Mouse (Mus musculus) erythroblast, adult 5-6 weeks (primary cell): ENCODE data around the gene Nrd1. TPM values are rescaled to one million over a fixed set of nuclear protein-coding genes. Genes with fewer than 3 reads are reported as not detected.

Experiments
- ATAC-seq: replicated peaks from 2 replicates; pipeline ENCODE4 v1.8.0; 2016; ENCODE audit warnings: moderate number of reproducible peaks, mild to moderate bottlenecking, moderate TSS enrichment, inconsistent platforms; ENCODE audit not compliant: poor library complexity, low FRiP score, severe bottlenecking
- total RNA-seq, 2 experiments: library from RNA; stranded (forward) in 1 of 2; stranded (reverse) in 1 of 2; fragments of 150-400 nt in 1 of 2; fragments of 200-764, 138-1000 nt in 1 of 2; gene quantifications; 2 replicates each; pipeline versions ENCODE4 v1.2.3 to v1.2.4; 2015 to 2017; ENCODE audit warnings: low replicate concordance in 2 of 2

Gene Nrd1
- total RNA-seq (2015; ENCODE audit: low replicate concordance): 178 and 182 TPM in 2 replicates
- 191 and 203 TPM in 2 replicates for total RNA-seq (2017; ENCODE audit: low replicate concordance)

DNA sequence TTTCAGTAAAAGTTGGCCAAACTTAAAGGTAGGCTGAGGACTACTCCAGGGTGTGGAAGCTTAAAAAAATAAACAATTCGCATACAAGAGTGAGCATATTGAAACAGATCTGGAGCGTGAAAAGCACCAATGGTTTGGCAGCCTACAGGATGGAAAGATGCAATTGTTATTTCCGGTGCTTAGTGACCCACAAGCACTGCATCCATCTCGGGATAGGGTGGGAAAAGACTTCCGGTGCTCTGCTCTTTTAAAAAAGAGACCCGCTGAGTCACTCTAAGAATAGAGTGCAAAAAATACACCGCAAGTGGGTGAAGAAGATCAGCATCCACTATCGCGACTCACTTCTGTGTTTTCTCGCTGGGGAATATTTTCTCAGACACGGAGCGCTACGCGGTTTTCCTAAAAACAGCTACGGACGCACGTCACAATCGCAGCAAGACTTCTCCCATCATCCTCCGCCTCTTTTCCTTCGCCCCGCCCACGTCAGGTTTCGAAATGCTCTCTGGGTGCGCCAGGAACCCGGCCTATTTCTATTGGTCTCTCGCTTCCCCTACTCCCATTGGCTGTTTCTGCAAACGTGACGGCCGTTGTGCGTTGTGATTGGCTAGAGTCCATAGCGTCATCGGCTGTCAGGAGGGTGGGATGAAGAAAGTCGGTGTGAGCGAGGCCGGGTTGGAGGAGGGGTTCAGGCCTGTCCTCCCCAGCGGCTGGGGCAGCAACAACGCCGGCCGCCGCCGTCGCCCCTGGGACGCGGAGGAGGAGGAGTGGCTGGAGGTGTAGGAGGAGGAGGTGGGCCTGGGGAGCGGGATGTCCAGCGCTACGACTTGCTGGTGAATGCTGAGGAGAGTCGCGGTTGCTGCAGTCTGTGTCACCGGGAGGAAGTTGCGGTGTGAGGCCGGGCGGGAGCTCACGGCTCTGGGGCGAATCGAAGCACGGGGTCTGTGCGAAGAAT is at the start of gene Nrd1:
Nrd1 (plus strand) TSS at position 657 of the 952 bp plus-strand sequence.
- ATAC-seq: peak; percentile 97

DNA sequence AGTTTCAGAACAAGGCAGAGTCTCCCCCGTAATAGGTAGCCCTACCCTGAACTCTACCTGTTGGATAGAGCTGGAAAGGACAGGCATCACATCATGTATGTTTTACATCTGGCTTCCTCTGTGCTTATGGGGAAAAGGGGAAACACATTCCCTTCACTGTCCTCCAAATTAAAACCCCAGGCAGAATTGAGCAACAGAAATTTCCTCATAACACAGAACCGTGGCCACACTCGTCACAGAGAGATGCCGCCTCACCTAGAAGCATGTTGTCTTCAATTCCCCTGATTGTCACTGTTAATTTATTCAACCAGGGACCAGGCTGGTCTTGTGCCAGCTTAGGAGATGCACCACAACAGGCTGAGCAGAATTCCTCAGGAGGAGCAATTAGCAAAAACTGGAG is 48.8 kb upstream of the Nrd1 start:
- ATAC-seq: no peak

DNA sequence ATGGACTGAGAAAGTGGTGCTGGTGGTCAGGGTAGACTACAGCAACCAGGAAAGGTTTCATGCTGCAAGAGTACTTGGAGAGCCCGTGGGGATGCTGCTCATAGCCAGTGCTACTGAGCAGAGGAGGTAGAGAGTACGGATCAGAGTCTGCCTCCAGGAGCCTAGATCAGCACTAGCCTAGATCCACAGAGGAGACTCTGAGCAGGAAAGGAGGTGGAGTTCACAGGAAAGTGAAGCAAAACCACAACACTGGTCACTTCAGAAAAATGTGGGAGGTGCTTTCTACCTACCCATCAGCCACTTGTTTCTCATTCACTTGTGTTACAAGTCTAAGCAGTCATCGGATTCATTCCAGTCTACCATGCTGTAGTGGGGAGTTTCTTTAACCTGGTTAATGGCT is 40.8 kb upstream of the Nrd1 start:
- peak; percentile 49 for ATAC-seq

DNA sequence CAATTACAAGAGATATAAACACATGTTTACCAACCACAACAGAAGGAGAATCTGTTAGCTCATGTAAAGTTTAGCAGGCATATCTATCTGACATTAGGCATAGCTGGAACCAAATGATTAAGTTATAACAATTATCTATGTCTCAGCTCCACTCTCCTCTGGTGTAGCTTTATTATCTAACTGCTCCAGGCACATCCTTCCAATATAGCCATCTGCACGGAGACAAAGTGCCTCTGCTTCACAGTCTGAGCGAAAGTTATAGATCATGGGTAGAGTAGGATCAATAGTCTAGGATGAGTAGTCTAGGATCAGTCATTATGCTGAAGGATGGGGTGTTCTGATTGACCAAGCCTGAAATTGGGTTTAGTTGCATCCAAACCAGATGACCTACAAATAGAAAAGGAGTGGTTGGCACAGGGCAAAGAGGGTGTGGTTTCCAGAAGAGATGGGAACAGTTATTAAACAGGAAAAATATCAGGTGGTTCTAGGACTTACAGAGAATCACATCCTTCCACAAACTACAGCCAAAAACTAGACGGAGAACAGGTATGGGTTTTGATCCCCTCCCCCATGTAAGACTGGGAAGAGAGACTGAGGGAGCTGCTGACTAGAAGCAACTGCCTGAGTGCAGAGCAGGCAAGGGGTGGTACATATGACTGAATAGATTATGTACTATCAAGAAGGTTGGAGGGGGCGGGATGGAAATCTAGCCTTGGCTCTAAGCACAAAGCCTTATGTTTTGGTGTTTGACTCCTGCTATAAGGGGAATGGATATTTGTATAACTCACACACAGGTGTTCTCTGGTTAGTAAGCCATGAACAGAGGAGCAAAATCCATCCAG is 39.6 kb upstream of the Nrd1 start:
- peak; percentile 91 for ATAC-seq

- no peak for ATAC-seq
Observed at GRCm38 (mm10) chr4:108963017-108963416, 37.4 kb upstream of the Nrd1 start.

- no peak for ATAC-seq
Observed at GRCm38 (mm10) chr4:108969517-108969916, 30.9 kb upstream of the Nrd1 start.

DNA sequence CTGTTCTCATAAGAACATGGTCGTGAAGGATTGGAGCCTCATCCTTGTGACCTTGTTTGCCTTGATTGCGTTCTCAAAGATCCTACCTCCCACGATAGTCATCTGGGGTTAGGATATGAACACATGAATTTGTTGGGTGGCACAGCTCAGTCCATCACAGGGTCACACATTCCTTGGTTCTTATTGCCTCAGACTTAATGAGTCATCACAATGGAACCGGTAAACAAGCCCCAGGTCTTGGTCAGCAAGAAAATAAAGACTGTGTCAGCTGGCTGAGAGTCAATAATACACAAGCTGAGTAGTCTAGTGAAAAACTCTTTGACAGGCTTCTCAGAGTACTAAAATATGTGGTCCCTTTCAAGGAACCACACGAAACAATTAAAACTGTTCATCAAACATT is 29.4 kb upstream of the Nrd1 start:
- no peak for ATAC-seq

DNA sequence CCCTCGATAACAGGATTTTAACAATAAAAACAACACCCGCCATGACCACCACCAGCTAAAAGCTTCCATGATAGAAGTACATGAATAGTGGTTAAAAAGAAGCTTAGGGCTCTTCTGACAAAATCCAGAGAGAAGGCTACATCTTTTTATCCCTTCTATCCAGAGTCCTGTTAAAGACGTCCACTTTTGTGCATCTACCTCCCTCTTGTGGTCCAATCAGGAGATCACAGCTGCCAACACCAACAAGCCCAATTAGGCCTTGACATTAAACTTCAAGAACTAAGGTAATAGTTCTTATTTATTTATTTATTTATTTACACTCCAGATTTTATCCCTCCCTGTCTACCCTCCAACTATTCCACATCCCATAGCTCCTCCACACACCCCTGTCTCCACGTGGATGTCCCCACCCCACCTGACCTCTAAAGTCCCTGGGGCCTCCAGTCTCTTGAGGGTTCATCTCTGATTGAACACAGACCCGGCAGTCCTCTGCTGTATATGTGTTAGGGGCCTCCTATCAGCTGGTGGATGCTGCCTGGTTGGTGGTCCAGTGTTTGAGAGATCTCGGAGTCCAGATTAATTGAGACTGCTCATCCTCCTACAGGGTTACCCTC is 23.9 kb upstream of the Nrd1 start:
- ATAC-seq: peak; percentile 92

- ATAC-seq: no peak
Observed at GRCm38 (mm10) chr4:108986833-108987472, 13.5 kb upstream of the Nrd1 start.

DNA sequence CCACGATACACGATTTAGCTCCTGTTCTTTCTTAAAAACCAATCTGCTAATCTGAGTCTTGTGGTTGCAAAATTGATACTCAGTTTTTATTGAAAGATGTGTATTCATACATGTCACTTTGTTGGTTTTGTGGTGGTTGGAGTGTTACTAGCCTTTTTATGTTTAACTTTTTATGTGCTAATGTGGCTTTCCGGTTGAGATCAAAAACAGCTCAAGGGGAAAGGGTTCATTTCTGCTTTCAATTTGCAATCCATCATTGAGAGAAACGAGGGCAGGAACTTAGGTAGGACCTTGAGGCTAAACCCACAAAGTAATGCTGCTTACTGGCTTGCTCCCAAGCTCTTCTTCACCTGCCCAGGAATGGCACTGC is 13.0 kb upstream of the Nrd1 start:
- ATAC-seq: no peak

DNA sequence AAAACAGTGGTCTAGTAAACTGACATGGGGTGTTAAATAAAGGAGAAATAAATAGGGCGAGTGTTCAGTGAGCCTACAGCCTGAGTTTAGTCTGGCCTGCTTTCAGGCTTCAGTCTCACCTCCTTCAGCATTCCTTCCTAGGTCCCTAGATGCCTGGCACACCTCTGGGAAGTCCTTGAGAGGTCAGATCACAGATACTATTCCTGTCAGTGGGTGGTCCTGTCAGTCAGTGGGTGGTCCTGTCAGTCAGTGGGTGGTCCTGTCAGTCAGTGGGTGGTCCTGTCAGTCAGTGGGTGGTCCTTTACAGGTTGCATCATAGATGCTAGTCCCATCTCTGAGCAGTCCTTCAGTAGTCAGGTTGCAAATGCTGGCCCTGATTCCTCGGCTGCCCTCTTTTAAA is 11.0 kb upstream of the Nrd1 start:
- no peak for ATAC-seq

DNA sequence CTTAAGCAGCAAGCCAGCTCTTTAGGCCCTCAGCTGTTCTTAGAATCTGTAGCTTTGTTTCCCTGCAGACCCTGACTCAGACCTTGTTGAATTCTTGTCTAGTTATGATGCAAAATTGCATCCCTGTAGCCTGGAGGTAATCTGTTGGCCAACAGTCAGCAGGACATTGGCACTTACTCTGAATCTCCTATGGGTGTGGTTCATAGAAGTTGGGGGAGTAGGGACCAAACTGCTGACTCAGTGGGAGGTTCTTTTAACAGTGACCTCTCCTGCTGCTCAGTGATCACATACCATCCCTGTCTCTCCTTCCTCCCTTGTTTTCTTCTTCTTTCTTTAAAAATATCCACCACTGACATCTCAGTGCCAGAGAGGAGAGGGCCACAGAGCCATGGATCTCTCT is 10.4 kb upstream of the Nrd1 start:
- ATAC-seq: peak; percentile 99

DNA sequence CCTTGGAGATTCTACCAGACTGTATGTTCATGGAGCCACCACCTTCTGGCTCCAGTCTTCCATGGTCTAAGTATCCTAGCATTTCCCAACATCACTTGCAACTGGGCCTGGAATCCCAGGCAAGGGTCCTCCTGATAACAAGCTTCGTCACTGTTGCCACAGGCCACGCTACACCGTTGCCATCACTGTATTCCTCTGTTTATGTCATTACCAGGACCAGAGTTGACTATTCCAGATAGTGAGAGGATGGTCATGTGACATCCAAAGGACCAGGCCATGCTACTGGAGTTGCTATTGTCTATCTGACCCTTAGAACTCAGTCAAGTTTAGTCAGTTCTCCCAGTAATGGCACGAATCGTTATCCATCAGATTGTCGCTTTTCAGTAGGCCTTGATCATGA is 9.9 kb upstream of the Nrd1 start:
- ATAC-seq: peak; percentile 35

GRCm38 (mm10) chr4:108991811-108992210 is 8.6 kb upstream of the Nrd1 start:
- ATAC-seq: no peak

DNA sequence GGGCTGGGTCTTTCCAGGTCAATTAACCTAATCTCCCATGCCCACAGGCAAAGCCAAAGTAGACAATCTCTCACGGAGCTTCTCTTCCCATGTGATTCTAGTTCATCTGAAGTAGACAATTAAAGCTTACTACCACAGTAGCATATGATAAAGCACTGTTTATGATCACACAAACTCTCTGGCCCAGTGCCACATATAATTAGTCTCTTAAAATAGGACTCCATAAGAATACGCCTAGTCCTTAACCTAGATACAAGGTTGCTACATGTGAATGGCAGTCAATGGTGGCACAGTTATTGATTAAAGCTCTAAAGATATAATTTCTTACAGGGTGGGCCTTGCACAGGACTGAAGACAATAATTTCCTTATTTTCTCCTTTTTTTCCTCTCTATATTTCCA is 7.5 kb upstream of the Nrd1 start:
- ATAC-seq: no peak

DNA sequence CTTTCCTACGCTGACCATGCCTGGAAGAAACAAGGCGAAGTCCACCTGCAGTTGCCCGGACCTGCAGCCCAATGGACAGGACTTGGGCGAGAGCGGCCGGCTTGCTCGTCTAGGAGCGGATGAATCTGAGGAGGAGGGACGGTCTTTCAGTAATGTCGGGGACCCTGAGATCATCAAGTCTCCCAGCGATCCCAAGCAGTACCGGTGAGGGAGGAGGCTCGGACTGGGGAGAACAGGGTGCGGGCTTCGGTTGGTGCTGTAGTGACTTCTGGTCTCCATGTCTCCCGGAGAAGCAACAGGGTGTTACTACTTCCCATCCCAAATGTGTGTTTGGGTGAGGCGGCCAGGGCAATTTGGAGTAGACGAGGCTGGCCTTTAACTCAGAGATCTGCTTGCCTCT is 506 bp downstream of the Nrd1 start:
- peak; percentile 56 for ATAC-seq

DNA sequence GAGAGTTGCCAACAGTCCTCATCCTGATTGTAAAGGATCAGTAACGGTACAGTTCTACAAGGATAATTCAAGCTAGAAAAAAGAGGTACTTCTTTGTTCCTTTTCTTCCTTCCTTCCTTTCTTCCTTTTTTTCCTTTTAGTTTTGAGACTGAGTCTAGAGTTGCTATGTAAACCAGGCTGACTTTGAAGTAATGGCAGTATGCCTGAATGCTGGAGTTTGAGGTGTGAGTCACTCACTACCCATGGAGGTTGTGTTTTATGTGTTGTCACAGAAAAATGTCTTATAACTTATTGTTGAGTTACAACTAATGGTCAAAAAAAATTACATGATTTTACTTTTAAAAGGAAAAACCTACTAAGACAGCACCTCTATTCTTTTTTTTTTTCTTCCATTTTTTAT is 7.6 kb downstream of the Nrd1 start:
- no peak for ATAC-seq

DNA sequence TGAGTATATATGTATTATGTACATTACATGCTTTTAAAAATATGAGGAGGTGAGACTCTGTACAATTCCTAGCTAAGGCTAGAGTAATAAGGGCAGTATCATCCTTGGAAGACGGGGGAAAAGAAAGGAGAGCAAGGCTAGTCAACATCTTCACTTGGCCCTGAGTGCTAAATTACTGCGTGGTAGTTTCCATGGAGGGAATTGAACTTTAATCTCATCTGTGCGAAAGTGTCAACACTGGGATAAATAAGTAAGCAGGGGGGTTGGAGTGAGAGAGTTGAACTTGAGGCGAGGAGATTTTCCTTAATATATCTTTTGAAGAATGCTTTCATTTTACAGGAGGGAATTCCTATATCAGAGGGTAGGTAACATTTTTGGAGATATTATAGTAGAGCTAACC is 13.6 kb downstream of the Nrd1 start:
- no peak for ATAC-seq

- no peak for ATAC-seq
Observed at GRCm38 (mm10) chr4:109017441-109017840, 17.0 kb downstream of the Nrd1 start.

- ATAC-seq: no peak
Observed at GRCm38 (mm10) chr4:109019301-109019700, 18.8 kb downstream of the Nrd1 start.
